Mouse (Mus musculus) embryonic facial prominence, embryonic 10.5 days (tissue): ENCODE measurements around the gene Sec63. TPM values are rescaled to one million over a fixed set of nuclear protein-coding genes. Genes with fewer than 3 reads are reported as not detected.

ENCODE experiments used
- DNase-seq: peaks from one replicate; pipeline ENCODE4 v3.0.0-alpha.2; 2017; ENCODE audit warnings: low spot score
- H3K27ac ChIP-seq: fragments of 300-500 bp; sonication (generic); replicated peaks from 2 replicates; pipeline ENCODE4 v1.5.1; 2016; ENCODE audit warnings: mild to moderate bottlenecking
- H3K27me3 ChIP-seq: fragments of 300-500 bp; sonication (generic); replicated peaks from 2 replicates; pipeline ENCODE4 v1.6.1; 2016; ENCODE audit warnings: low read depth, mild to moderate bottlenecking; ENCODE audit not compliant: poor library complexity, severe bottlenecking
- H3K36me3 ChIP-seq: fragments of 300-500 bp; sonication (generic); replicated peaks from 2 replicates; pipeline ENCODE4 v1.6.1; 2016; ENCODE audit warnings: mild to moderate bottlenecking, moderate library complexity
- H3K4me1 ChIP-seq: fragments of 300-500 bp; sonication (generic); 2 replicates; pipeline ENCODE4 v1.6.1; 2016
- H3K4me3 ChIP-seq: fragments of 300-500 bp; sonication (generic); 2 replicates; pipeline ENCODE4 v1.5.1; 2016; ENCODE audit warnings: mild to moderate bottlenecking, moderate library complexity
- H3K9me3 ChIP-seq: fragments of 300-500 bp; sonication (generic); 2 replicates; pipeline ENCODE4 v1.6.1; 2016; ENCODE audit warnings: mild to moderate bottlenecking
- WGBS: fragments of 180-500 bp; shearing (Covaris S2); methylation state at CpG from one replicate; pipeline ENCODE4 v1.1.7; 2016; 5-methylcytosine and 5-hydroxymethylcytosine counted together
- polyA plus RNA-seq: library from polyadenylated mRNA; unstranded; fragments of >200 nt; fragmentation: Nextera tagmentation; extraction: Ambion mirVana; gene quantifications from 2 replicates; pipeline ENCODE4 v1.2.1, GENCODE M21; 2016

The Sec63 gene
- polyA plus RNA-seq, 1 experiment from 2014 or later = 24.5 TPM

DNA sequence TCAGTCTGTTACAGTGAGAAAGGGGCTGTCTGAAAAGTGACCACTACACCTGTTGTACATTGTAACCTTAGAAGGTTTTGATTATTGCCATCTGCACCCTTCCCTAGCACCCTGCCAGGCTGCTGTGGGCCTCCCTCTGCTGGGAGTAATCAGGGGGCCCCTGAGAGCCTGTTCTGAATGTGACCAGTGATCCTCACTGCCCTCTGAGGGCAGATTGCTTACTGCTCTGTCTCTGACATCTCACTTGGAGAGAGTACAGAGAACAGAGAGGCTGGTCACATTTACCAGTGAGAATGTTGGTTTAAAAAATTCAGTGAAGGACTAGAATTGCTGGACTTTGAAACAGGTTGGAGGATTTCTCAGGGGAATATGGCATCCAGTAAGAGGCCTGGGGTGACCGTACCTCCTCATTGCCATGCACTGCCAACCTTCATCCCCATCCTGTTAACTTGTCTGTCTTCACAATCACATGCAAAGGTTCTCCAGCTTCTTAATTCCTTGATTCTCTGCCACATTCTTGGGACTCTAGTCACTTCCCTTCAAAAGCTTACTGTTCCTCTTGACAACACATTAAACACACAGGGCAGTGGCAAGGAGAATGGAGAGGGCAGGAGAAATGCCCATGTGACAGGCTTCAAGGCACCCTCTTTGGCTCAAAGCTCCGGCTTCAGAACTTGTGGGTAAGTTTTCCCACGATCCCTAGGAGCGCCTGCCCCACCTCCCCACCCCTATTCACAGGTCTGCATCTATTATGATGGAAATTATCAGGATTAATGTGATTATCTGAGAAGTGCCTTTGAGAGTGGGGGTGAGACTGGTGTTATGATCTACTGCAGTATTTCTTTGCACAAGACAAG is 72.8 kb downstream of the Sec63 start:
- Histone ChIP-seq H3K27me3 (no peaks in the 10 kb centered on the region), H3K9me3 (no peaks in the 10 kb centered on the region), H3K4me3 (no peak overlapping the region), H3K36me3 (peaks cover 91% of the 10 kb centered on the region), H3K27ac (no peak overlapping the region), H3K4me1 (peaks cover 14% of the 10 kb centered on the region)
- no peak for DNase-seq
- 79% methylated on average over 4 of the region's 4 CpGs for WGBS

DNA sequence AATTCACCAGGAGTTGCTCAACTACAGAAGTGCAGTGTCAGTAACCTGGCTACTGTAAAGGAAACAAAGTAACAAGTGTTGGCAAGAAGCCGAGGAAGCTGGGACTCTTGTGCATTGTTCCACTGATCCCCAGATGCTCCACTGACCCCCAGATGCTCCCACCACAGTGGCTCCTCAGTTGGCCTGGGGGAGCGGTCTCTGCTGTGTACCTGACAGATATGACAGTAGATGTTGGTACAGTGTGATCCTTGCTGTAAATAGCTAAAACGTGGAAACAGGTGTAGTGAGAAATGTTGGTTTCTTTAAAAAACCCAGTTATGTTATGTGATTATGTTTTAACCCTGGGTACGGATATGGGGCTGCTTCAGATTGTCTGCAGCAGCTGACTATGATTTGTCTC is 76.8 kb downstream of the Sec63 start:
- 89% methylated on average over 4 of the region's 4 CpGs for WGBS
- Histone ChIP-seq H3K4me3 (no peak overlapping the region), H3K9me3 (peaks cover 4% of the 10 kb centered on the region; the same call in 1 of the 2 replicates), H3K36me3 (peaks cover 59% of the 10 kb centered on the region), H3K27ac (no peak overlapping the region), H3K27me3 (no peaks in the 10 kb centered on the region), H3K4me1 (peaks cover 18% of the 10 kb centered on the region)
- no peak for DNase-seq

DNA sequence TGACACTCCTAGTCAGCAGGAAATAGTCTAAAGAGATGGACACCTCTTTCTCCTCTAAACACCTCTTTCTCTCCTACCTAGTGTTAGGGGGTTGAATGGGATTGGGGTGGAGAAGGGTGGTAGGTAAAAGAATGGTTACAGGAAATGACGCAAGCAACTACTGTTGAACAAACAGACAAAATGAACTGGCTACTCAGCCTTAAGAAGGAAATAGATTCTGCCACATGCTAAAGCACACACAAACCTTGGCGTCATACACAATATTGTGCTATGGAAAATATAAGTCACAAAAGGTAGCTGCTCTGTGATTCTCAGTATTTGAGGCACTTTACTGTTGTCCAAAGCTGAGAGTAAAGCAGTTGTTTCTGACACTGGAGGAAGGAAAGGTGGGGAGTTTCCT is 77.4 kb downstream of the Sec63 start:
- Histone ChIP-seq H3K27me3 (no peaks in the 10 kb centered on the region), H3K4me3 (no peak overlapping the region), H3K36me3 (peaks cover 53% of the 10 kb centered on the region), H3K4me1 (peaks cover 12% of the 10 kb centered on the region), H3K9me3 (peaks cover 4% of the 10 kb centered on the region; the same call in 1 of the 2 replicates), H3K27ac (no peak overlapping the region)
- 95% methylated on average over 2 of the region's 2 CpGs for WGBS
- DNase-seq = no peak

DNA sequence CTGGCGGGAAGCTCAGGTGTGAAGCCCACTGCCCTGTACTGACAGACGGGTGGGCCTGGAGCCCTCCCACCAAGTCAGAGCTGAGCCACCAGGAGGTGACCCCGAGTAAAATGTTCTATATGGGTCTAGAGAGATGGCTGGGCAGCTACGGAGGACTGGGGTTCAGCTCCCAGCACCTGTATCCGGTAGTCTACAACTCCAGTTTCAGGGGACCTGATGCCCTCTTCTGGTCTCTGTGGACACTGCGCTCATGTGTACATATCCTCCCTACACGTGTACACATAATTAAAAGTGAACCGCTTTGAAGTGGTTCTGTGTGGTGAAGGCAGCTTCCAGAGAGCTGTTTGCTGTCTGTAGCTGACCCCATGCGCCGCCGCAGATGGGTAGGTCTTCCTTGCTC is 78.7 kb downstream of the Sec63 start:
- Histone ChIP-seq H3K27ac (no peak overlapping the region), H3K27me3 (no peaks in the 10 kb centered on the region), H3K36me3 (peaks cover 45% of the 10 kb centered on the region), H3K4me3 (no peak overlapping the region), H3K9me3 (peaks cover 4% of the 10 kb centered on the region; the same call in 1 of the 2 replicates), H3K4me1 (peaks cover 4% of the 10 kb centered on the region; the same call in 1 of the 2 replicates)
- 94% methylated on average over 11 of the region's 11 CpGs for WGBS
- no peak for DNase-seq

DNA sequence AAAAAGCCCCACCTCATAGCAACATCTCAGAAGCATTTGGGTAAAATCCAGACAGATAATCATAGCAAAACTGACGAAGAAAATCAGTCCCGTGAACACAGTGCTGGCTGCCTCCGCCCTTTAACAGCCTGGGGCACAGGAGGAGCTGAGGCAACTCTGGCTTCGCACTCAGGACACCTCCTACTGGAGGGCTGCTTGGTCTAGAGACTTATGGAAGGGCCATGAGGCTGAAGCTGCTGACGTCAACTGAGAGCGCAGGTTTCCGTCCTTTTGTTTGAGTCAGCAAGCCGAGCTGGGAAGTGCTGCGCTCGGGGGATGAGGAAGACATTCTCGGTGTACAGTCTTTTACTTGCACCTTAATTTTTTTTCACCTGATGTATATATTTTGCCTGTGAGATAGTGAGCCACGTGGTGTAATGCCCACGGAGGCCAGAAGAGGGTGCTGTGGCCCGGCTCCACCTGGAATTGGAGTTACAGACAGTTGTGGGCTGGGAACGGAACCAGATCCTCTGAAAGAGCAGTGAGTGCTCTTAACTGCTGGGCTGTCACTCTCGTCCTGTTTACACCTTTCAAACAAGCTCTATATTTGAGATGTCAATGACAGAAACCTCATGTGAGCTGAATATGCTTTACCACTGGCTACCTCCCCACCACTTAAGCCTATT is 80.4 kb downstream of the Sec63 start:
- Histone ChIP-seq H3K9me3 (peaks cover 4% of the 10 kb centered on the region; the same call in 1 of the 2 replicates), H3K27me3 (no peaks in the 10 kb centered on the region), H3K4me1 (peaks cover 4% of the 10 kb centered on the region; the same call in 1 of the 2 replicates), H3K27ac (no peak overlapping the region), H3K36me3 (peaks cover 32% of the 10 kb centered on the region), H3K4me3 (no peak overlapping the region)
- WGBS = 64% methylated on average over 16 of the region's 16 CpGs
- DNase-seq = peak; percentile 38

DNA sequence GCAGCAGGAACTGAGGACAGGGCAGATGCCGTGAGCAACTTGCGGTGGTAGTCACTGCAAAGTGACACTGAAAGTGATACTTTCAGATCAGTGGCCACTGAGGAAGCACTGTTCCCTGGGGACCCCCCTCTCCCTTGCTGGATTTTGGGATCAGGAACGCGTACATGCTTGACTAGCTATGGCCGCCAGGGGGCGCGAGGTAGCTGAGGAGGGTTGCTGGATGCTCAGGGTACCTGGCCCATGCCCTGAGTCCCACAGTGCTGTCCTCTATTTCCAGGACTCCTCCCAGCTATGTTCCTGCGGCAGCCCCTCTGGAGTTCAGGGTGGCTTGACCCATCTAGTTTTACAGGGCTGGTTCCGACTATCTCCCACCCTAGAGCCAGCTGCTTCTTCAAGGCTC is 81.1 kb downstream of the Sec63 start:
- no peaks in the 10 kb centered on the region for H3K27me3 ChIP-seq
- WGBS = 14% methylated on average over 9 of the region's 9 CpGs
- peaks cover 4% of the 10 kb centered on the region; the same call in 1 of the 2 replicates for H3K9me3 ChIP-seq
- H3K27ac ChIP-seq = no peak overlapping the region; the same call in 1 of the 2 replicates
- H3K36me3 ChIP-seq = peaks cover 25% of the 10 kb centered on the region
- H3K4me1 ChIP-seq = peaks cover 4% of the 10 kb centered on the region; the same call in 1 of the 2 replicates
- peak; percentile 85 for DNase-seq
- no peak overlapping the region for H3K4me3 ChIP-seq

DNA sequence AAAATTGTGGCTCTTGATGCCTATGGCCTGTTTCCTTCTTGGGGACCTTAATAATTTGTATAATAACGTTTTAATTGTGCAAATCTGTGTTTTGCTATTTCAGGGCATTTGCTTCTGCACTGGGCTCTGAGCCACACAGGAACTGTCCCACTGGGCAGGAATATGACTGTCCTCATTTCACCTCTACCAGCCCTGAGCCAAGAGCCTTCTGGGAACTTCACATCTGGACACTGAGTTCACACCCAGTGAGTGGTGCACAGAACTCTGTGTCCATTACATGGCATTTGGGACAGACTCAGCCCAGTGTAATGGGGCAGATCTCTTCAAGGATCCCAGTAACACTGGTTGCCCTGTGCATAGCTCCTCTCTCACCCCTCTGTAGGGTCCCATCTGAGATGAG is 82.1 kb downstream of the Sec63 start:
- peaks cover 4% of the 10 kb centered on the region; the same call in 1 of the 2 replicates for H3K9me3 ChIP-seq
- no peak overlapping the region for H3K4me3 ChIP-seq
- H3K27ac ChIP-seq = no peak overlapping the region
- H3K4me1 ChIP-seq = peaks cover 4% of the 10 kb centered on the region; the same call in 1 of the 2 replicates
- no peak for DNase-seq
- peaks cover 18% of the 10 kb centered on the region for H3K36me3 ChIP-seq
- no peaks in the 10 kb centered on the region for H3K27me3 ChIP-seq
- 76% methylated on average over 1 of the region's 1 CpGs for WGBS

DNA sequence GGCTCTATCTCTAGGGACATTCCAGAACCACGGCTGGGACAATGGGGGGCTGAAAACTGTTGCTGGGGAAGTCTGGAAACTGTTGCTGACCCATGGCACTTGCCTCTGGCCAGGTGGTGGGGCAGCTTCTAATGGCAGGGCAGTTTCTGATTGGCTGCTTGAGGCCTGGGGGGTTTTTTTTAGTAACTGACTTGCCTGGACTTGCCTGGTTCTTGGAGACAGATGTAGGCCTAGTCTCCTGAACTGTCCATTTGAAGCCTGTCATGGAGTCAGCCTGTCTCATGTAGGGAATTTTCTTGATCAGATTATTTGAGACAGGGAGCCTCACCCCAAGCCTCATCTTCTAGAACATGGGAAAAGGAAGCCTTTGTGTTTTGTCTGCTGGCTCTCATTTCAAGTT is 84.2 kb downstream of the Sec63 start:
- no peak for DNase-seq
- Histone ChIP-seq H3K9me3 (no peaks in the 10 kb centered on the region), H3K27me3 (no peaks in the 10 kb centered on the region), H3K27ac (no peak overlapping the region), H3K36me3 (0 out of 2 replicates have a peak, but pooled peaks cover 7% of the 10 kb centered on the region), H3K4me3 (no peak overlapping the region), H3K4me1 (peaks cover 4% of the 10 kb centered on the region; the same call in 1 of the 2 replicates)
- WGBS = 43% methylated on average over 1 of the region's 1 CpGs

DNA sequence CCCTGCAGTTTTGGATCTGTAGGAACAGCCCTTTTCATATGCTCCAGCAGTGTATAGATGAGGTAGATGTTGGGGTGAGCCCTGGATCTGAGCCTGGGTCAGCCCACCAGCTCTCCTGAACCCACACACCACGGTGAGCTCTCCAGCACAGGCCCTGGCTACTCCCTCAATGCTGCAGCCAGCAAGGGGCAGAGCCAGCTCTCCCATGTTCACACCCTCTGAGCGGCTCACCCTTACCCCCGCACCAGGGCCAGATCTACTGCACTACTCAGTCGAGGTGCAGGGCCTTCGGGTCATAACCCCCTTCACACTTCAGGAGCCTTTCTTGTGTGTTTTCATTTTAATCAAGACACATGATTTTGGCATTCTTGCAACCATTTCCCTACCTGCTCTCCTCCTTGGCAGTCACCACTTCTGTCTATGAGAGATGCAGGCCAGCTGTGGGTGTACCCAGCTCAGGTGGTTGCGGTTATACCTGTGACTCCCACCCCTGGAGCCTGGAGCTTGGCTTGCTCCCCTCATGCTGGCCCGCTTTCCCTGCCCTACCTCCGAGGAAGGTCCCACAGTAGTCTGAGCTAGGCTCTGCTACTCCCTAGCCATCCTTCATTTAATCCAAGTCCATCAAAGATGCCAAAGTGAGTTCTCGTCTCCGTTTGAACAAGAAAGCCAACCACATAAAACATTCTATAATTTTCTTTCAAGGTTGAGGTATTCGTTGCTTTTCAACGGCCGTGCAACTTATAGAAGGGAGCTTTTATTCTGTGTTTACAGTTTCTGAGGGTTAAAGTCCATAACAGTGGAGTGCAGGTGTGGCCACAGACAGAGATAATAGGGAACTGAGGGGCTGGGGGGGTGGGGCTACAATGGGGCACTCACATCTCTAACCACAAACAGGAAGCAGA is 87.1 kb downstream of the Sec63 start:
- 92% methylated on average over 13 of the region's 13 CpGs for WGBS

DNA sequence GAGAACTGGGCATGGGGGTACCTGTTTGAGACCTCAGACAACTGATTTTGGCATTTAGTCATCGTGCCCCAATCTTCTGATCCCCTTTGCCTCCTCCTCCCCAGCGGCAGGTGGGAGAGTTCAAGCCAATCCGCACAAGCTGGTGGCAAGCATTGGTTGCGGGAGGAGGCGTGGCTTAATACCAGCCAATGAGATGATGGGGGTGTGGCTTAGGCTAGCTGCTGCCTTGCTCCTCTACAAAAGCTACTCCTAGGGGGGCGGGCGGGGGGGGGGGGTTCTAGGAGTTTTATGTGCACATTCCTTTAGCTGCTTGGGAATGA is 87.7 kb downstream of the Sec63 start:
- no peak overlapping the region for H3K27ac ChIP-seq

More for the DNA sequence above, 87.1 kb downstream of the Sec63 start:
- Histone ChIP-seq H3K27me3 (peaks cover 8% of the 10 kb centered on the region; the same call in 1 of the 2 replicates), H3K9me3 (no peaks in the 10 kb centered on the region), H3K4me3 (no peak overlapping the region), H3K27ac (no peak overlapping the region), H3K4me1 (no peaks in the 10 kb centered on the region), H3K36me3 (0 out of 2 replicates have a peak, but pooled peaks cover 7% of the 10 kb centered on the region)
- no peak for DNase-seq

DNA sequence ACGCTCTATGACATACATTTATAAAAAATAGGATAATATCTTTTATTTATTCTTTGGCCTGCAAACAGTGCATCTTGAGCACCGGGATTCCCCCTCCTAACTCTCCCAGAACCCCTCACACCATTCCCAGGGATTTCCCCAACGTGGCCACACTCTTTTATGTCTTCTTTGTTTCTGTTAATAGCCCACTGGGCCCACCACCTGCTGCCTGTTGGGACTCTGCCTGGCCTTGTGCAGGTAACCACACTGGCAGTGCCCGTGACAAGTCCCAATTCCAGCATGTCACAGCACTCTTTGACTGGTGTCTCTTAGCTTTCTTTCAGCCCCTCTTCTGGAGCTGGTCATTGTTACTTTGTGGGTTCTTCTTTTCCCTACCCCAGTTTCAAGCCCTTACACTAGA is 93.5 kb downstream of the Sec63 start:
- whole genome bisulfite sequencing = 53% methylated on average over 4 of the region's 4 CpGs
- Histone ChIP-seq H3K36me3 (no peaks in the 10 kb centered on the region), H3K9me3 (no peaks in the 10 kb centered on the region; the same call in 1 of the 2 replicates), H3K4me1 (peaks cover 24% of the 10 kb centered on the region), H3K4me3 (no peak overlapping the region), H3K27ac (peak overlapping the region; percentile 65), H3K27me3 (peaks cover 11% of the 10 kb centered on the region; the same call in 1 of the 2 replicates)
- no peak for DNase-seq

More for the DNA sequence above, 87.7 kb downstream of the Sec63 start:
- Histone ChIP-seq H3K27me3 (peaks cover 8% of the 10 kb centered on the region; the same call in 1 of the 2 replicates), H3K9me3 (no peaks in the 10 kb centered on the region), H3K36me3 (0 out of 2 replicates have a peak, but pooled peaks cover 4% of the 10 kb centered on the region), H3K4me1 (no peaks in the 10 kb centered on the region), H3K4me3 (no peak overlapping the region)
- DNase-seq = no peak
- WGBS = 85% methylated on average over 7 of the region's 7 CpGs

DNA sequence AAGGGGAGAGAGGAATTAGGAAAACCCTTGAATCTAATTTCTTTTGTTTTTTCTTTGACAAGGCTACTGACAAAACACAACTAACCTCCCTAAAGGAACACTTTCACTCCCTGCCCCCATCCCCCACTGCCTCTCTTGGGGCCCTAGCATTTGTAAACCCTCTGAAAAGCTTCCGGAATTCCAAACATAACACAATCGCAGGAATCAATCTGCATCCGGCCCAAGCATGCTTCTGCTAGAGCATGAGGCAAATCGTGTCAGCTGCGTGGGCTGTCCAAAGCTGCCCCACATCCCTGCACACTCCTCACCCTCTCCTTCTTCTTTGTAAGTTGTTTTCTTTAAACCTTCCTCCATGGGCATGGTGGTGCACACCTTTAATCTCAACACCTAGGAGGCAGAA is 94.0 kb downstream of the Sec63 start:
- peak; percentile 46 for DNase-seq
- WGBS = 40% methylated on average over 5 of the region's 5 CpGs
- H3K27ac ChIP-seq = peak overlapping the region; percentile 65

More for the DNA sequence above, 94.0 kb downstream of the Sec63 start:
- Histone ChIP-seq H3K4me1 (peaks cover 29% of the 10 kb centered on the region), H3K36me3 (no peaks in the 10 kb centered on the region), H3K4me3 (no peak overlapping the region), H3K9me3 (no peaks in the 10 kb centered on the region; the same call in 1 of the 2 replicates), H3K27me3 (peaks cover 11% of the 10 kb centered on the region; the same call in 1 of the 2 replicates)
